Comparison of ENCODE assay signal across 10 mouse cellular contexts in genomic region chr6:99378997-99379710, GRCm38 (mm10).
DNase-seq lines count a peak whose midpoint lies in the region; ATAC-seq and TF ChIP-seq lines count a peak whose summit lies in the region.
"Had no signal": no experiment of that assay in that cellular context is flagged by ENCODE, and none has a peak within 500 bp of the region (broad histone marks: within the 10 kb centered on the region; RNA-seq: fewer than 3 reads in every experiment).

No protein-coding gene starts in this region.

- DNase-seq in thymus, adult 2 months: no peak
- no peak for DNase-seq in thymus, postnatal 14 days
- DNase-seq in kidney, postnatal 14 days: peak; percentile 64
- DNase-seq in yolk sac, embryonic 10.5 days (ENCODE audit: low spot score): peak; percentile 40
- no peak for DNase-seq in urinary bladder, postnatal 14 days (ENCODE audit: low spot score)
- DNase-seq in layer of hippocampus, postnatal 25 days (ENCODE audit: extremely low spot score in 1 of 2, low spot score in 1 of 2): no peak
- DNase-seq in testis, postnatal 14 days (ENCODE audit: low spot score): no peak
- DNase-seq: liver, embryonic 13.5 days; right cerebral cortex, postnatal 25 days had no signal

- H3K4me1 ChIP-seq in thymus, adult 2 months (replicated peaks; ENCODE audit: control insufficient read depth, insufficient read depth, low read length): peaks cover 74% of the 10 kb centered on the region
- peaks cover 45% of the 10 kb centered on the region for H3K4me1 ChIP-seq in heart, embryonic 12.5 days (replicated peaks)

- H3K27ac ChIP-seq in thymus, adult 2 months (ENCODE audit: control insufficient read depth, insufficient read depth, low read length): peak overlapping the region; percentile 84
- H3K27ac ChIP-seq in heart, embryonic 12.5 days (ENCODE audit: poor library complexity, severe bottlenecking): peak overlapping the region; percentile 50
- H3K27ac ChIP-seq: liver, embryonic 13.5 days had no signal

- no peaks in the 10 kb centered on the region for H3K27me3 ChIP-seq in thymus, adult 2 months (ENCODE audit: control insufficient read depth, insufficient read depth, low read length)
- H3K27me3 ChIP-seq in heart, embryonic 12.5 days (replicated peaks): no peaks in the 10 kb centered on the region
- H3K27me3 ChIP-seq: liver, embryonic 13.5 days had no signal

- no peak overlapping the region for H3K9ac ChIP-seq in heart, embryonic 12.5 days
- H3K9ac ChIP-seq: liver, embryonic 13.5 days had no signal

- 58% methylated on average over 7 of the region's 7 CpGs for WGBS in thymus, adult 2 months
- 65% methylated on average over 7 of the region's 7 CpGs for WGBS in heart, embryonic 12.5 days

- peak; percentile 80 for ATAC-seq in heart, embryonic 12.5 days (ENCODE audit: insufficient number of reproducible peaks, low FRiP score)

- H3K4me2 ChIP-seq in heart, embryonic 12.5 days: no peak overlapping the region
- H3K4me2 ChIP-seq: liver, embryonic 13.5 days had no signal

- H3K9me3 ChIP-seq in heart, embryonic 12.5 days (replicated peaks): no peaks in the 10 kb centered on the region
- H3K9me3 ChIP-seq: liver, embryonic 13.5 days had no signal

- no peaks in the 10 kb centered on the region for H3K36me3 ChIP-seq in thymus, adult 2 months (ENCODE audit: control insufficient read depth, insufficient read depth, low read length)
- no peaks in the 10 kb centered on the region for H3K36me3 ChIP-seq in heart, embryonic 12.5 days
- H3K36me3 ChIP-seq: liver, embryonic 13.5 days had no signal

- TF ChIP-seq POLR2A in thymus, adult 2 months (IDR thresholded peaks at IDR 0.05; ENCODE audit: control insufficient read depth, extremely low read depth, insufficient read depth, low read length, poor library complexity): no peak

- TF ChIP-seq CTCF in thymus, adult 2 months (IDR thresholded peaks at IDR 0.05; ENCODE audit: borderline replicate concordance, control insufficient read depth, extremely low read depth, insufficient read depth, low read length, poor library complexity): no peak

- H3K4me3 ChIP-seq in thymus, adult 2 months (ENCODE audit: control insufficient read depth, insufficient read depth, low read length): no peak overlapping the region
- H3K4me3 ChIP-seq in heart, embryonic 12.5 days: no peak overlapping the region
- H3K4me3 ChIP-seq: liver, embryonic 13.5 days had no signal

Comparison
In these comparisons a context has a peak if more than half of its experiments do, and no peak if none do; other contexts are left out.
1. DNase-seq: peak in kidney, postnatal 14 days (single experiment) and yolk sac, embryonic 10.5 days (single experiment); none in thymus, adult 2 months (single experiment), thymus, postnatal 14 days (single experiment), urinary bladder, postnatal 14 days (single experiment), layer of hippocampus, postnatal 25 days (0 of 2) and testis, postnatal 14 days (single experiment).